Mouse (Mus musculus): Measurements from ENCODE around the gene Heyl. TPM values are rescaled to one million over a fixed set of nuclear protein-coding genes. Genes with fewer than 3 reads are reported as not detected.
A peak's percentile ranks its signal among the peaks of the same experiment; 100 is the strongest.

The Heyl gene
- 6.8 and 8.2 TPM in 2 replicates for polyA plus RNA-seq (2014; fragmentation: Nextera tagmentation; extraction: Ambion mirVana)

- H3K9me3 ChIP-seq (ENCODE audit: control insufficient read depth, low read length) = no peaks in the 10 kb centered on the region
- 2% methylated on average over 52 of the region's 52 CpGs for WGBS
- H3K27ac ChIP-seq = no peak within 1 kb of the TSS
- 0 out of 2 replicates have a peak, but pooled peaks cover 4% of the 10 kb centered on the region for H3K4me1 ChIP-seq (replicated peaks; ENCODE audit: control insufficient read depth, insufficient read depth, low read length)
- peak within 1 kb of the TSS; percentile 29 for H3K4me3 ChIP-seq (replicated peaks; ENCODE audit: low read length)
- H3K4me2 ChIP-seq (replicated peaks) = peak within 1 kb of the TSS; percentile 56
- DNase-seq (ENCODE audit: low spot score) = no peak
- peak; percentile 37; the same call in 1 of the 2 replicates for ATAC-seq (ENCODE audit: low FRiP score)
- peaks cover 26% of the 10 kb centered on the region for H3K27me3 ChIP-seq (ENCODE audit: control insufficient read depth, insufficient read depth, low read length)
- H3K9ac ChIP-seq = no peak within 1 kb of the TSS
- no peaks in the 10 kb centered on the region for H3K36me3 ChIP-seq (replicated peaks; ENCODE audit: control insufficient read depth, insufficient read depth)
Measured at GRCm38 (mm10) chr4:123233492-123234084, at the start of gene Heyl. Gene Heyl, plus strand, starts transcription at chr4:123233556.

DNA sequence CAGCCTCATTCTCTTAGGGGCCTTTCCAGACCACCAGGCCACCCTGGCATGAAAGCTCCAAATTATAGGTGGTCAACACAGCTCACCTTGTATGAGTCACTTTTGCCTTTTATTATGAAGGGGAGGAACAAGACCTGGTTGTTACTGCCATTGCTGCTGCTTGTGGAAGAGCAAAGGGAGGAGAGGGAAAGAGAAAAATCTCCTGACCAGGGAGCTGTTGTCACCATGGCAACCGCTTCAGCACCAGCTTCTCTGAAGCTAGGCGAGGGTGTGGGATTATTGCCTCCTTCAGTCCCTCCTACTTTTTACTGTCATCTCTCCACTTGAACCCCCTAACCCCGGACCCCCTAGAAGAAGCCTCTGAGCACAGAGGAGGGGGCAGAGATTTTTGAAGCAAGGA is 48.5 kb upstream of the Heyl start:
- Histone ChIP-seq H3K9ac (no peak overlapping the region), H3K27ac (peak overlapping the region; percentile 26; the same call in 1 of the 2 replicates), H3K27me3 (ENCODE audit: control insufficient read depth, insufficient read depth, low read length) (peaks cover 33% of the 10 kb centered on the region), H3K9me3 (ENCODE audit: control insufficient read depth, low read length) (no peaks in the 10 kb centered on the region), H3K4me2 (replicated peaks) (peak overlapping the region; percentile 77), H3K4me3 (replicated peaks; ENCODE audit: low read length) (no peak overlapping the region), H3K4me1 (replicated peaks; ENCODE audit: control insufficient read depth, insufficient read depth, low read length) (peaks cover 22% of the 10 kb centered on the region), H3K36me3 (replicated peaks; ENCODE audit: control insufficient read depth, insufficient read depth) (no peaks in the 10 kb centered on the region)
- DNase-seq (ENCODE audit: low spot score) (no peak), ATAC-seq (ENCODE audit: low FRiP score) (no peak)
- 41% methylated on average over 3 of the region's 3 CpGs for WGBS

GRCm38 (mm10) chr4:123192336-123192735 is 41.0 kb upstream of the Heyl start:
- Histone ChIP-seq H3K4me2 (replicated peaks) (no peak overlapping the region), H3K27me3 (ENCODE audit: control insufficient read depth, insufficient read depth, low read length) (no peaks in the 10 kb centered on the region), H3K9me3 (ENCODE audit: control insufficient read depth, low read length) (no peaks in the 10 kb centered on the region), H3K27ac (no peak overlapping the region), H3K36me3 (replicated peaks; ENCODE audit: control insufficient read depth, insufficient read depth) (0 out of 2 replicates have a peak, but pooled peaks cover 6% of the 10 kb centered on the region), H3K4me3 (replicated peaks; ENCODE audit: low read length) (no peak overlapping the region), H3K4me1 (replicated peaks; ENCODE audit: control insufficient read depth, insufficient read depth, low read length) (no peaks in the 10 kb centered on the region), H3K9ac (no peak overlapping the region)
- DNase-seq (ENCODE audit: low spot score) = no peak
- ATAC-seq (ENCODE audit: low FRiP score) = no peak
- 91% methylated on average over 11 of the region's 11 CpGs for WGBS

- Histone ChIP-seq H3K36me3 (replicated peaks; ENCODE audit: control insufficient read depth, insufficient read depth) (0 out of 2 replicates have a peak, but pooled peaks cover 6% of the 10 kb centered on the region), H3K4me1 (replicated peaks; ENCODE audit: control insufficient read depth, insufficient read depth, low read length) (no peaks in the 10 kb centered on the region), H3K27me3 (ENCODE audit: control insufficient read depth, insufficient read depth, low read length) (0 out of 2 replicates have a peak, but pooled peaks cover 5% of the 10 kb centered on the region), H3K9me3 (ENCODE audit: control insufficient read depth, low read length) (no peaks in the 10 kb centered on the region), H3K4me2 (replicated peaks) (no peak overlapping the region), H3K4me3 (replicated peaks; ENCODE audit: low read length) (no peak overlapping the region), H3K27ac (no peak overlapping the region), H3K9ac (no peak overlapping the region)
- WGBS = 87% methylated on average over 11 of the region's 11 CpGs
- no peak for DNase-seq (ENCODE audit: low spot score)
- no peak for ATAC-seq (ENCODE audit: low FRiP score)
Measured at GRCm38 (mm10) chr4:123193791-123194190, 39.6 kb upstream of the Heyl start.

DNA sequence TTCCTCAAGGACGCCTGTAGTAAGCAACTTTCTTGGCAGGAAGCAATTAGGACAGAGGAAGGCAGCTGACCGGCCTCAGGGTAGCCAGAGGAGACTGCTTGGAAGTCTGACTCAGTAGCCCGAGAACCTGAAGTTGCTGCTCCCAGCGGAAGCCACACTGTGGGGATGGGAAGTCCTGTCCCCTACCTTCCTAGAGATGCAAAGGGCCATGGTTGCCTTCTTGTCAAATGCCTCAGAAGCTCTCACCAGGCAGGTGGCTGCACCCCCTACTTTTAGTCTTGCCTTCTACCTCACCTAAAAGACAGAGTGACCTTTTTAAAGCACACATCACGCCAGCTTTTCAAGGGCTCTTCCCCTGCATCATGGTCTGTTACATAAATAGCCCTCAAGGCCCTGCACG is 36.7 kb upstream of the Heyl start:
- H3K9ac ChIP-seq = no peak overlapping the region
- WGBS = 69% methylated on average over 6 of the region's 6 CpGs
- no peak overlapping the region for H3K4me2 ChIP-seq (replicated peaks)
- no peaks in the 10 kb centered on the region for H3K9me3 ChIP-seq (ENCODE audit: control insufficient read depth, low read length)
- no peak overlapping the region for H3K27ac ChIP-seq
- peaks cover 15% of the 10 kb centered on the region; the same call in 1 of the 2 replicates for H3K27me3 ChIP-seq (ENCODE audit: control insufficient read depth, insufficient read depth, low read length)
- DNase-seq (ENCODE audit: low spot score) = no peak
- H3K36me3 ChIP-seq (replicated peaks; ENCODE audit: control insufficient read depth, insufficient read depth) = 0 out of 2 replicates have a peak, but pooled peaks cover 6% of the 10 kb centered on the region
- H3K4me1 ChIP-seq (replicated peaks; ENCODE audit: control insufficient read depth, insufficient read depth, low read length) = peaks cover 4% of the 10 kb centered on the region; the same call in 1 of the 2 replicates
- no peak for ATAC-seq (ENCODE audit: low FRiP score)
- H3K4me3 ChIP-seq (replicated peaks; ENCODE audit: low read length) = no peak overlapping the region

DNA sequence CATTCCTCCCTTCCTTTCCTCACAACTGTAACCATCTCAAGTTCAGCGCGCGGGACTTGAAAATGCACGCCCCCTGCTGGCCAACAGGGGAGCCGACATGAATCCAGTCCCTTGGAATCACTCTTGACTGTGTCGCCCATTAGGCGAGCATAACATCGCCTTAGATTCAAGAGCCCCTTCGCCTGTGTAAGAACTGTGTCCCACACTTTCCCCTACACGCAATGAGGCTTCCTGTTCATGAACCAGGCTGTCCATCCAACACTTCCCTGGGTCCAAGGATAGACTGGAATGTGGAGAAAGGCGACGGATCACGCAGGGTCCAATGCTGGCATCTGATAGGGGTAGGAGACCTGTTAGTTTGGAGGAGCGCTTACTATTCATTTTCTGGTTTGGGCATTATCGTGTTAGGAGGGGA is 32.6 kb upstream of the Heyl start:
- Histone ChIP-seq H3K4me3 (replicated peaks; ENCODE audit: low read length) (peak overlapping the region; percentile 36), H3K4me2 (replicated peaks) (peak overlapping the region; percentile 79), H3K4me1 (replicated peaks; ENCODE audit: control insufficient read depth, insufficient read depth, low read length) (peaks cover 4% of the 10 kb centered on the region; the same call in 1 of the 2 replicates), H3K27me3 (ENCODE audit: control insufficient read depth, insufficient read depth, low read length) (peaks cover 36% of the 10 kb centered on the region), H3K9me3 (ENCODE audit: control insufficient read depth, low read length) (no peaks in the 10 kb centered on the region), H3K27ac (no peak overlapping the region), H3K36me3 (replicated peaks; ENCODE audit: control insufficient read depth, insufficient read depth) (no peaks in the 10 kb centered on the region), H3K9ac (peak overlapping the region; percentile 41)
- WGBS = 2% methylated on average over 15 of the region's 15 CpGs
- DNase-seq (ENCODE audit: low spot score) (peak; percentile 82), ATAC-seq (ENCODE audit: low FRiP score) (peak; percentile 53; the same call in 1 of the 2 replicates)

DNA sequence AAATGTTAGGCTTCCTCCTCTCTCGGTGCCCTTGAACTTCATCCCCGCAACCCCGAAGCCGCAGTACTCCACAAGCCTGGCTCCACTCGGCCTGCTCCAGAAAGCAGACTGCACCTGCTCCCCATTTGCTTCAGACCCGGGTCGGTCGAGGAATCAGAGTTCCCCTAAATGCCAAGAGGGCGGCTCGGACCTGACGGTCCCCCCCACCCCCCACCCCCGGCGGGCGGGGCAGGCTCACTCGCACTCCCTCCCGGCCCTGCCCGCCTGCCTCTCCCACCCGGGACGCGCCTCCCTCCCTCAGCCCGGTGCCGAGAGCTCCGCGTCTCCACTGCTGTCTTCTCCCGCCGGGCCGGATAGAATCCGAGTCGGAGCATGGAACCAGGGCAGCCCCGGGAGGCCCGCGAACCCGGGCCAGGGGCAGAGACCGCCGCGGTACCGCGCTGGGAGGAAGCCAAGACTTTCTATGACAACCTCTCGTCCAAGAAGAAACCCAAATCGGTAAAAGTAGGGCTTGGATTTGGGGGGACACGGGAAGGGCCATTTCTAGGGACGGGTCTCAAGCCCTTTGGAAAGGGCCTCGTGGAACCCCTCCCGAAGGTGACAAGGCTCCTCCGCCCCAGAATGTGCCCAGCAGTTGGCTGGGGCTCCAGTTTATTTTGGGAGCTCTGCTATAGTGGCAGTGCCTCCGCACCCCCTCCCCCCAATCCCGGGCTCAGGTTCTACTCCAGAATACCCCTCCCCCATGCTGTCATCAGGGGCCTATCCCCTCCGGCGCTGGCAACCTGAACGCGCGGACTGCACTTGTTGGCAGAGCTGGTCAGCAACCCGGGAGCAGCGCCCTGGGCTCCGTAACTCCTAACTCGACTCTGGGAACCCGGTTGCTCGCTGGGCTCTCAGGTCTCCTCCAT is 31.9 kb upstream of the Heyl start, which contains the start of gene Nt5c1a:
Nt5c1a (plus strand) TSS at position 319 of the 908 bp plus-strand sequence.
- ATAC-seq (ENCODE audit: low FRiP score) = peak; percentile 51; the same call in 1 of the 2 replicates
- no peaks in the 10 kb centered on the region for H3K9me3 ChIP-seq (ENCODE audit: control insufficient read depth, low read length)
- peaks cover 36% of the 10 kb centered on the region for H3K27me3 ChIP-seq (ENCODE audit: control insufficient read depth, insufficient read depth, low read length)

DNA sequence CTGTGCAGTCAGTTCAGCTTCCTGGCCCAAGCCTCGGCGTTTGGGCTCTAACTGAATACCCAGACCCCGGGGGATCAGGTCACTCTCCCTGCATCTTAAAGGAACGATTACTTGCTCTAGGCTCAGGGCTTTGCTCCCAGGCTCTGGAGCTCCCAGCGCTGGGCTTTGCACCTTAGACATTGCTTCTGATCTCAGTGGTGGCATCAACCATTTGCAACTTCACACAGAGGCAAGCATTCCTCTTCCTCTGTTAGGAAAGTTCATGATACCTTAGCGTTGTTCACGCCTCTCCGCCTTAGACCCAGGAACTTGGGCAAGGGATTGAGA is 31.3 kb upstream of the Heyl start:
- no peak overlapping the region for H3K27ac ChIP-seq
- ATAC-seq (ENCODE audit: low FRiP score) (no peak), DNase-seq (ENCODE audit: low spot score) (no peak)
- peak overlapping the region; percentile 79 for H3K4me2 ChIP-seq (replicated peaks)
- no peak overlapping the region for H3K9ac ChIP-seq
- 13% methylated on average over 8 of the region's 8 CpGs for WGBS
- no peak overlapping the region for H3K4me3 ChIP-seq (replicated peaks; ENCODE audit: low read length)
- H3K36me3 ChIP-seq (replicated peaks; ENCODE audit: control insufficient read depth, insufficient read depth) = no peaks in the 10 kb centered on the region
- peaks cover 36% of the 10 kb centered on the region for H3K27me3 ChIP-seq (ENCODE audit: control insufficient read depth, insufficient read depth, low read length)
- peaks cover 4% of the 10 kb centered on the region; the same call in 1 of the 2 replicates for H3K4me1 ChIP-seq (replicated peaks; ENCODE audit: control insufficient read depth, insufficient read depth, low read length)
- no peaks in the 10 kb centered on the region for H3K9me3 ChIP-seq (ENCODE audit: control insufficient read depth, low read length)

More for the DNA sequence above, 31.9 kb upstream of the Heyl start, which contains the start of gene Nt5c1a:
- DNase-seq (ENCODE audit: low spot score) = no peak
- Histone ChIP-seq H3K27ac (no peak within 1 kb of the TSS), H3K4me2 (replicated peaks) (peak within 1 kb of the TSS; percentile 79), H3K4me3 (replicated peaks; ENCODE audit: low read length) (peak within 1 kb of the TSS; percentile 36), H3K36me3 (replicated peaks; ENCODE audit: control insufficient read depth, insufficient read depth) (no peaks in the 10 kb centered on the region), H3K4me1 (replicated peaks; ENCODE audit: control insufficient read depth, insufficient read depth, low read length) (peaks cover 4% of the 10 kb centered on the region; the same call in 1 of the 2 replicates), H3K9ac (peak within 1 kb of the TSS; percentile 41)
- 1% methylated on average over 58 of the region's 58 CpGs for WGBS

DNA sequence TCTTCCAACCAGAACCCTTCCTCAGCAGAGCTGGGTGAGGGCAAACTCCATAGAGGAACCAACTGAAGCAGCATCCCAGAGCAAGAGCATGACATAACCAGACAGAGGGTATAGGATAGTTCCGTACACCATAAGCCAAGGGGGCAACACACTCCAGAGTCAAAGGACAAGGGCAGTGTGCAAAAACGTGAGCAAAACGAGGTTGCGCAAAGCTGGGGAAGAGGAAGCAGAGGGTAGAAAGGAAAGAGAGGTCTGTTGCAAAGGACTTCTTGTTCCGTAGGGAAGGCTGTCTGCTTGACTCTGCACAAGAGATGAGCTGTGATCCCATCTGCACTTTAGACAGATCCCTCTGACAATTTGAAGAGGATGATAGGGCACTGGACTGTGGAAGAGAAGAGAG is 26.0 kb upstream of the Heyl start:
- no peaks in the 10 kb centered on the region for H3K36me3 ChIP-seq (replicated peaks; ENCODE audit: control insufficient read depth, insufficient read depth)
- WGBS = 80% methylated on average over 5 of the region's 5 CpGs
- no peak overlapping the region for H3K27ac ChIP-seq
- H3K4me1 ChIP-seq (replicated peaks; ENCODE audit: control insufficient read depth, insufficient read depth, low read length) = no peaks in the 10 kb centered on the region
- no peaks in the 10 kb centered on the region for H3K9me3 ChIP-seq (ENCODE audit: control insufficient read depth, low read length)
- peaks cover 18% of the 10 kb centered on the region for H3K27me3 ChIP-seq (ENCODE audit: control insufficient read depth, insufficient read depth, low read length)
- ATAC-seq (ENCODE audit: low FRiP score) (no peak), DNase-seq (ENCODE audit: low spot score) (no peak)
- no peak overlapping the region for H3K4me2 ChIP-seq (replicated peaks)
- no peak overlapping the region for H3K4me3 ChIP-seq (replicated peaks; ENCODE audit: low read length)
- no peak overlapping the region for H3K9ac ChIP-seq
